In the genomic region with DNA sequence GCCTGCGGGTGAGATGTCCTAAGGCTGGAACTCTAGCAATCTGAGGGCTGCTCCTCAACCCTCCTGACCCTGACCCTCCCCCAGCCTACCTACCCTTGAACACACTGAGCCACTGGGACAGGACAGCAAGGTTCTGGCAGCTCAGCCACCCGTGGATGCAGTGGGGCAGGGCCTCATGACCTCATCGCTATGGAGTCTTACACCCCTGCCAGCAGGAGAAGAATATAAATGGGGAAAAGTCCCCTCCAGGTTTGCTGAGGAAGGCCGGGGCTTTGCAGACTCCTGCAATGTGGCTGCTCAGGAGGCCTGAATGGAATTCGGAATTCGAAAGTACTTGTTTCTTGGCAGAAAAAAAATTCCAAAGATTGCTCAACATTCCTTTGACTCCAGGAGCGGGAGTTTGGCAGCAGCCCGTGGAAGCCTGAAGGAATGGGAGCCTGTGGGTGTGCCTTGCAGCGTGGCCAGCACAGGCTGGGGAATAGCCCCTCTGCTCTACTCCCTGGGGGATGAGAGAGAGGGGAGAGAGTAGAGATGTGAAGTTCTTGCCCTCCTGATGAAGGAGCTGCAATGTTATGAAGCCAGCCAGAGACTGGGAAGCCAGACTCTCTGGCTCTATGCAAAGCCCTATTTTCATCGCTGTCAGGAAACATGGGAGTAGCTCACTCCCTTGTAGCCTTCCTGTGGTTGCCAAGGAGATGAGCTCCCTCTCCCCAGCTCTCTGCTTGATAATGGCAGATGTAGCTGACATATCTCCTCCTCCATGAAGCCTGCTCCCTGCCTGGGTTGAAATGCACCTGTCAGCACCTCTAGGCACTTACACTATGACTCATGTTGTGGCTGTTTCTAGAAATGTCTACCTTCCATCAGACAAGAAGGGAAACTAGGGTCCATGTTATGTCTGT, we compare ENCODE assay signal across 8 mouse cellular contexts. TPM values are rescaled to one million over a fixed set of nuclear protein-coding genes. Genes with fewer than 3 reads are reported as not detected.
DNase-seq lines count a peak whose midpoint lies in the region; ATAC-seq lines count a peak whose summit lies in the region.

No protein-coding gene starts in this region.

- no peak overlapping the region; the same call in 1 of the 2 replicates for H3K4me3 ChIP-seq in embryonic facial prominence, embryonic 10.5 days
- H3K4me3 ChIP-seq in intestine, embryonic 16.5 days (ENCODE audit: low read length), result no peak overlapping the region
- no peak overlapping the region for H3K4me3 ChIP-seq in midbrain, embryonic 15.5 days

- WGBS in embryonic facial prominence, embryonic 10.5 days, result 18% methylated on average over 10 of the region's 10 CpGs
- 16% methylated on average over 10 of the region's 10 CpGs for WGBS in intestine, embryonic 16.5 days
- 8% methylated on average over 10 of the region's 10 CpGs for WGBS in midbrain, embryonic 15.5 days

- DNase-seq in CD4-positive helper T cell, adult 2 months (ENCODE audit: low read depth, low spot score), result peak; percentile 21
- peak; percentile 54 for DNase-seq in embryonic facial prominence, embryonic 10.5 days (ENCODE audit: low spot score)
- peak; percentile 36 to 75 for DNase-seq in gastrocnemius, postnatal 4 days (ENCODE audit: low spot score in 2 of 2)
- DNase-seq in left cerebral cortex, postnatal 14 days (ENCODE audit: low spot score in 2 of 2), result peak; percentile 54 to 70
- peak; percentile 78 for DNase-seq in telencephalon, adult 2 months (ENCODE audit: low read depth, low spot score)
- DNase-seq in cerebellum, postnatal 4 days (ENCODE audit: low spot score in 2 of 2), result no peak

- peaks cover 43% of the 10 kb centered on the region for H3K4me1 ChIP-seq in embryonic facial prominence, embryonic 10.5 days
- H3K4me1 ChIP-seq in intestine, embryonic 16.5 days (ENCODE audit: control insufficient read depth, insufficient read depth, low read length), result peaks cover 9% of the 10 kb centered on the region; the same call in 1 of the 2 replicates
- H3K4me1 ChIP-seq in midbrain, embryonic 15.5 days, result peaks cover 14% of the 10 kb centered on the region

- peak overlapping the region; percentile 17; the same call in 1 of the 2 replicates for H3K4me2 ChIP-seq in intestine, embryonic 16.5 days (ENCODE audit: low read depth, low read length)
- H3K4me2 ChIP-seq in midbrain, embryonic 15.5 days, result peak overlapping the region; percentile 12; the same call in 1 of the 2 replicates

- H3K27ac ChIP-seq in embryonic facial prominence, embryonic 10.5 days (replicated peaks), result peak overlapping the region; percentile 82
- H3K27ac ChIP-seq in intestine, embryonic 16.5 days (ENCODE audit: low read length), result peak overlapping the region; percentile 39
- peak overlapping the region; percentile 66 for H3K27ac ChIP-seq in midbrain, embryonic 15.5 days

- H3K9ac ChIP-seq in intestine, embryonic 16.5 days (ENCODE audit: low read depth, low read length), result no peak overlapping the region; the same call in 1 of the 2 replicates
- H3K9ac ChIP-seq in midbrain, embryonic 15.5 days, result no peak overlapping the region

- no peaks in the 10 kb centered on the region for H3K9me3 ChIP-seq in embryonic facial prominence, embryonic 10.5 days
- no peaks in the 10 kb centered on the region for H3K9me3 ChIP-seq in intestine, embryonic 16.5 days (ENCODE audit: control insufficient read depth, low read length)
- H3K9me3 ChIP-seq in midbrain, embryonic 15.5 days, result no peaks in the 10 kb centered on the region

- no peaks in the 10 kb centered on the region for H3K36me3 ChIP-seq in embryonic facial prominence, embryonic 10.5 days (replicated peaks)
- no peaks in the 10 kb centered on the region for H3K36me3 ChIP-seq in intestine, embryonic 16.5 days (ENCODE audit: control insufficient read depth, insufficient read depth, low read length)
- no peaks in the 10 kb centered on the region for H3K36me3 ChIP-seq in midbrain, embryonic 15.5 days (replicated peaks)

- peaks cover 3% of the 10 kb centered on the region; the same call in 1 of the 2 replicates for H3K27me3 ChIP-seq in embryonic facial prominence, embryonic 10.5 days (replicated peaks; ENCODE audit: low read depth, poor library complexity, severe bottlenecking)
- H3K27me3 ChIP-seq in intestine, embryonic 16.5 days (replicated peaks; ENCODE audit: control insufficient read depth, insufficient read depth, low read length), result no peaks in the 10 kb centered on the region
- no peaks in the 10 kb centered on the region for H3K27me3 ChIP-seq in midbrain, embryonic 15.5 days (replicated peaks)

- intact Hi-C loops in left cerebral cortex, postnatal 14 days (cut with DNase I), result no loop called here

- peak; percentile 73 for ATAC-seq in intestine, embryonic 16.5 days
- peak; percentile 78 for ATAC-seq in midbrain, embryonic 15.5 days (replicated peaks)

RNA-seq across cellular contexts. Expression of a gene that starts 33.3 kb away (rescaled TPM):
- polyA plus RNA-seq in embryonic facial prominence, embryonic 10.5 days (2016; fragmentation: Nextera tagmentation; extraction: Ambion mirVana), result 3.8 and 4.4 TPM in 2 replicates
- total RNA-seq in gastrocnemius, postnatal 4 days (2021), result 10 to 100 TPM; 25.8 to 26.4 TPM
- polyA plus RNA-seq in intestine, embryonic 16.5 days (2015; fragmentation: Nextera tagmentation; extraction: Ambion mirVana), result 11.8 and 13.9 TPM in 2 replicates
- total RNA-seq in left cerebral cortex, postnatal 14 days (2021), result 1 to 10 TPM; 9.5 to 9.9 TPM
- polyA plus RNA-seq in midbrain, embryonic 15.5 days (2015; fragmentation: Nextera tagmentation; extraction: Ambion mirVana), result 6.7 and 7.9 TPM in 2 replicates

Comparison
In these comparisons a context has a peak if more than half of its experiments do, and no peak if none do; other contexts are left out.
1. DNase-seq: peak in CD4-positive helper T cell, adult 2 months (single experiment), embryonic facial prominence, embryonic 10.5 days (single experiment), gastrocnemius, postnatal 4 days (2 of 2), left cerebral cortex, postnatal 14 days (2 of 2) and telencephalon, adult 2 months (single experiment); none in cerebellum, postnatal 4 days (0 of 2).
2. Peak in every context shown above with its lines, with median percentiles within 50 percentile points of each other: H3K27ac ChIP-seq.